Mouse (Mus musculus): Measurements from ENCODE around the gene Pfkfb4. TPM values are rescaled to one million over a fixed set of nuclear protein-coding genes. Genes with fewer than 3 reads are reported as not detected.
A peak's percentile ranks its signal among the peaks of the same experiment; 100 is the strongest.

The Pfkfb4 gene
- polyA plus RNA-seq, 1 experiment from 2014 or later = 16.8 TPM

GRCm38 (mm10) chr9:108976483-108976882 lies 15.1 kb upstream of the Pfkfb4 start:
- Histone ChIP-seq H3K4me1 (no peaks in the 10 kb centered on the region), H3K9me3 (replicated peaks) (no peaks in the 10 kb centered on the region), H3K4me2 (no peak overlapping the region), H3K27ac (no peak overlapping the region), H3K9ac (no peak overlapping the region), H3K4me3 (no peak overlapping the region), H3K27me3 (no peaks in the 10 kb centered on the region), H3K36me3 (ENCODE audit: poor library complexity, severe bottlenecking) (no peaks in the 10 kb centered on the region)
- ATAC-seq = no peak
- WGBS = 85% methylated on average over 9 of the region's 9 CpGs

GRCm38 (mm10) chr9:108977966-108978365 lies 13.6 kb upstream of the Pfkfb4 start:
- 88% methylated on average over 7 of the region's 7 CpGs for WGBS
- H3K27ac ChIP-seq = no peak overlapping the region
- no peak overlapping the region for H3K4me3 ChIP-seq
- H3K9ac ChIP-seq = no peak overlapping the region
- no peaks in the 10 kb centered on the region for H3K36me3 ChIP-seq (ENCODE audit: poor library complexity, severe bottlenecking)
- ATAC-seq = no peak
- no peaks in the 10 kb centered on the region for H3K27me3 ChIP-seq
- no peak overlapping the region for H3K4me2 ChIP-seq
- H3K4me1 ChIP-seq = no peaks in the 10 kb centered on the region
- no peaks in the 10 kb centered on the region for H3K9me3 ChIP-seq (replicated peaks)

GRCm38 (mm10) chr9:108982498-108982897 lies 9.1 kb upstream of the Pfkfb4 start:
- Histone ChIP-seq H3K36me3 (ENCODE audit: poor library complexity, severe bottlenecking) (no peaks in the 10 kb centered on the region), H3K9me3 (replicated peaks) (no peaks in the 10 kb centered on the region), H3K4me3 (no peak overlapping the region), H3K4me2 (no peak overlapping the region), H3K4me1 (no peaks in the 10 kb centered on the region), H3K27ac (no peak overlapping the region), H3K27me3 (no peaks in the 10 kb centered on the region), H3K9ac (no peak overlapping the region)
- WGBS = 88% methylated on average over 8 of the region's 8 CpGs
- ATAC-seq = no peak

GRCm38 (mm10) chr9:108983209-108983608 lies 8.4 kb upstream of the Pfkfb4 start:
- no peak overlapping the region for H3K9ac ChIP-seq
- no peaks in the 10 kb centered on the region for H3K4me1 ChIP-seq
- WGBS = 85% methylated on average over 9 of the region's 9 CpGs
- H3K4me3 ChIP-seq = no peak overlapping the region
- no peaks in the 10 kb centered on the region for H3K9me3 ChIP-seq (replicated peaks)
- H3K36me3 ChIP-seq (ENCODE audit: poor library complexity, severe bottlenecking) = no peaks in the 10 kb centered on the region
- H3K27me3 ChIP-seq = no peaks in the 10 kb centered on the region
- no peak overlapping the region for H3K4me2 ChIP-seq
- H3K27ac ChIP-seq = no peak overlapping the region
- no peak for ATAC-seq

- no peak for ATAC-seq
- no peaks in the 10 kb centered on the region for H3K27me3 ChIP-seq
- H3K36me3 ChIP-seq (ENCODE audit: poor library complexity, severe bottlenecking) = no peaks in the 10 kb centered on the region
- H3K4me2 ChIP-seq = no peak within 1 kb of the TSS
- WGBS = 90% methylated on average over 4 of the region's 4 CpGs
- no peak within 1 kb of the TSS for H3K9ac ChIP-seq
- no peak within 1 kb of the TSS for H3K27ac ChIP-seq
- H3K9me3 ChIP-seq (replicated peaks) = no peaks in the 10 kb centered on the region
- no peak within 1 kb of the TSS for H3K4me3 ChIP-seq
- H3K4me1 ChIP-seq = peaks cover 3% of the 10 kb centered on the region
Measured at GRCm38 (mm10) chr9:108985710-108986109, 5.9 kb upstream of the Pfkfb4 start, which contains the start of gene Ucn2. TSS of gene Ucn2 (plus strand) at chr9:108986010.

GRCm38 (mm10) chr9:108987704-108988350 lies 3.8 kb upstream of the Pfkfb4 start:
- H3K9ac ChIP-seq = no peak overlapping the region
- 19% methylated on average over 15 of the region's 15 CpGs for WGBS
- ATAC-seq = no peak

GRCm38 (mm10) chr9:108989802-108990461 lies 1.6 kb upstream of the Pfkfb4 start:
- Histone ChIP-seq H3K4me3 (no peak overlapping the region), H3K9me3 (replicated peaks) (no peaks in the 10 kb centered on the region), H3K27me3 (no peaks in the 10 kb centered on the region), H3K27ac (no peak overlapping the region), H3K4me2 (no peak overlapping the region), H3K4me1 (peaks cover 23% of the 10 kb centered on the region), H3K36me3 (ENCODE audit: poor library complexity, severe bottlenecking) (no peaks in the 10 kb centered on the region), H3K9ac (no peak overlapping the region; the same call in 1 of the 2 replicates)
- ATAC-seq = no peak
- WGBS = 84% methylated on average over 4 of the region's 4 CpGs

More at GRCm38 (mm10) chr9:108987704-108988350, 3.8 kb upstream of the Pfkfb4 start:
- no peaks in the 10 kb centered on the region for H3K27me3 ChIP-seq
- no peaks in the 10 kb centered on the region for H3K36me3 ChIP-seq (ENCODE audit: poor library complexity, severe bottlenecking)
- H3K27ac ChIP-seq = no peak overlapping the region
- H3K9me3 ChIP-seq (replicated peaks) = no peaks in the 10 kb centered on the region
- peaks cover 19% of the 10 kb centered on the region for H3K4me1 ChIP-seq
- no peak overlapping the region for H3K4me2 ChIP-seq
- H3K4me3 ChIP-seq = no peak overlapping the region

GRCm38 (mm10) chr9:108990462-108990820 lies 1.1 kb upstream of the Pfkfb4 start:
- Histone ChIP-seq H3K27me3 (no peaks in the 10 kb centered on the region), H3K4me3 (no peak overlapping the region), H3K27ac (no peak overlapping the region), H3K4me2 (no peak overlapping the region), H3K4me1 (peaks cover 23% of the 10 kb centered on the region), H3K9me3 (replicated peaks) (no peaks in the 10 kb centered on the region), H3K9ac (no peak overlapping the region), H3K36me3 (ENCODE audit: poor library complexity, severe bottlenecking) (no peaks in the 10 kb centered on the region)
- no peak for ATAC-seq
- WGBS = 53% methylated on average over 7 of the region's 7 CpGs

GRCm38 (mm10) chr9:108992085-108992469 lies 499 bp downstream of the Pfkfb4 start:
- Histone ChIP-seq H3K9ac (peak overlapping the region; percentile 70), H3K4me3 (peak overlapping the region; percentile 55), H3K4me1 (peaks cover 23% of the 10 kb centered on the region), H3K27me3 (no peaks in the 10 kb centered on the region), H3K4me2 (peak overlapping the region; percentile 68), H3K36me3 (ENCODE audit: poor library complexity, severe bottlenecking) (no peaks in the 10 kb centered on the region), H3K9me3 (replicated peaks) (no peaks in the 10 kb centered on the region), H3K27ac (peak overlapping the region; percentile 54)
- peak; percentile 31 for ATAC-seq
- 7% methylated on average over 18 of the region's 18 CpGs for WGBS

GRCm38 (mm10) chr9:108992620-108993361 lies 1.2 kb downstream of the Pfkfb4 start:
- ATAC-seq = no peak
- H3K4me2 ChIP-seq = peak overlapping the region; percentile 68
- 88% methylated on average over 9 of the region's 9 CpGs for WGBS

GRCm38 (mm10) chr9:108996411-108996810 lies 4.8 kb downstream of the Pfkfb4 start:
- 83% methylated on average over 9 of the region's 9 CpGs for WGBS

More at GRCm38 (mm10) chr9:108992620-108993361, 1.2 kb downstream of the Pfkfb4 start:
- Histone ChIP-seq H3K4me3 (peak overlapping the region; percentile 55; the same call in 1 of the 2 replicates), H3K27me3 (no peaks in the 10 kb centered on the region), H3K9ac (no peak overlapping the region), H3K27ac (no peak overlapping the region), H3K36me3 (ENCODE audit: poor library complexity, severe bottlenecking) (no peaks in the 10 kb centered on the region), H3K4me1 (peaks cover 23% of the 10 kb centered on the region), H3K9me3 (replicated peaks) (no peaks in the 10 kb centered on the region)

More at GRCm38 (mm10) chr9:108996411-108996810, 4.8 kb downstream of the Pfkfb4 start:
- Histone ChIP-seq H3K27ac (no peak overlapping the region), H3K9me3 (replicated peaks) (no peaks in the 10 kb centered on the region), H3K4me2 (no peak overlapping the region), H3K9ac (no peak overlapping the region), H3K36me3 (ENCODE audit: poor library complexity, severe bottlenecking) (no peaks in the 10 kb centered on the region), H3K4me3 (no peak overlapping the region), H3K27me3 (no peaks in the 10 kb centered on the region), H3K4me1 (peaks cover 13% of the 10 kb centered on the region)
- no peak for ATAC-seq

Data from forebrain, embryonic 13.5 days (tissue).